Mouse (Mus musculus): ENCODE results near the gene Atp13a2. TPM values are rescaled to one million over a fixed set of nuclear protein-coding genes. Genes with fewer than 3 reads are reported as not detected.

Atp13a2 gene
- polyA plus RNA-seq, 1 experiment from 2014 or later: 36.0 TPM

DNA sequence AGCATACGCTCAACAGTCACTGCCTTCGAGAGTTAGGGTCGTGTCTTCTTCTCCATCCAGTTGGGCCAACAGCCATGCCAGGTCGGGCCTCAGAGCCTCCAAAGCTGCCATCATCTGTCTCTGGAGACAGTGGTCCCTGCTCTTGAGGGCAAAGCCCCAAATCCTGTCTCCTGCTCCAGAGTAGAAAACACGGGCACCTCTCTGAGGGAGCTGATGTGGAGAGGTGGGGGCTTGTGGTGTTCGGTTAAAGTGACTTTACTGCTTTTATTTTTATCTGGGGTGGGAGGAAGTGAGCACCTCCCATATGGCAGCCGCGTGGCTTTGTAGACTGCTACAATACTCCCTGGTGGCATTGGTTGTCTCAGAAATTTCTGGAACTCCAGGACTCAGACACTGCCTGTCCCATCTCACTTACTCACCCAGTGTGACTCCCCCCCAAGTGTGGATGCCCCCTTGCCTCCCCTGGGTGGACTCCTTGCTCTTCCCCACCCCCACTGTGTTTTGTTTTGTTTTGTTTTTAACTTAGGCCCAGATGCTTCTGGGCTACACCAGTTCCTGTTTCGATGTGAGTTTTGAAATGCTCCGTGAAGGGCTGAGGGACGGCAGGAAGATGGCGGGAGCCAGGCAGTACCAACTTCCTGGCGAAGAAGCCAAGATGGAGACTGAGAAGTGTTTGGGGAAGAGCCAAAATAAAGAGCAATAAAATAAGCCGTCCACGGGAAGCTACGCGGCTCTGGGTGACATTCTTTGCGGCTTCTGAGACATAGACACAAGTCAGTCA lies 34.6 kb upstream of the Atp13a2 start:
- Histone ChIP-seq H3K9ac (no peak overlapping the region), H3K4me3 (no peak overlapping the region), H3K36me3 (no peaks in the 10 kb centered on the region), H3K4me1 (peaks cover 8% of the 10 kb centered on the region), H3K27ac (no peak overlapping the region), H3K27me3 (peaks cover 6% of the 10 kb centered on the region), H3K4me2 (no peak overlapping the region), H3K9me3 (no peaks in the 10 kb centered on the region)
- ATAC-seq (ENCODE audit: borderline replicate concordance, extremely low read depth, low FRiP score, low TSS enrichment): no peak
- WGBS: 80% methylated on average over 18 of the region's 18 CpGs

DNA sequence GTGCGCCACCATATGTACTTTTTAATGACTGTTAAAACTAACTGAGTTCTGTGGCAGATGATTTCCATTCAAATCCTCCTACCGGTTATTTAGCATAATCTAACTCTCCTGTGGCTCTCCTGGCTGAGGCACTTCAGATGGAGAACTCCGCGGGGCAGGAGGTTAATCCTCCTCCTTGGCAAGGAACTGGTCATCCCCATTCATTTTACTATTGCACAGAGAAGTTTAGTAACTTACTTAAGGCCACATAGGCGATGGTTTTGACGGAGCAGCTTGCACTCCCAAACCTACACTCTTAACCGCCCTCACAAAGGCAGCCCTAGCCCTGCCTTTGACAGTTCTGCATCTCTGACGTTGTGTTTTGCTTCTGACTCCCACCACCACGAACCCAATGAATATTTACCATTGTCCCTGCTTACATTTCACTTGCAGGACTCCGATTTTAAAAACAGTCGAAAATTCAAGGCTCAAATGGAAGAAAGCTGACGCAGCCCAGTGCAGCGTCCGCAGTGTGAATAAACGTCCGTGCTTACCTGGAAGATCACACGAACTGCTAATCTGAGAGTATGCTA lies 29.5 kb upstream of the Atp13a2 start:
- no peaks in the 10 kb centered on the region for H3K36me3 ChIP-seq
- H3K9ac ChIP-seq: peak overlapping the region; percentile 44
- H3K27ac ChIP-seq: no peak overlapping the region
- H3K4me1 ChIP-seq: peaks cover 23% of the 10 kb centered on the region
- H3K4me2 ChIP-seq: peak overlapping the region; percentile 81
- no peaks in the 10 kb centered on the region for H3K9me3 ChIP-seq
- no peak for ATAC-seq (ENCODE audit: borderline replicate concordance, extremely low read depth, low FRiP score, low TSS enrichment)
- 12% methylated on average over 17 of the region's 17 CpGs for WGBS
- peak overlapping the region; percentile 39 for H3K4me3 ChIP-seq
- peaks cover 13% of the 10 kb centered on the region for H3K27me3 ChIP-seq

DNA sequence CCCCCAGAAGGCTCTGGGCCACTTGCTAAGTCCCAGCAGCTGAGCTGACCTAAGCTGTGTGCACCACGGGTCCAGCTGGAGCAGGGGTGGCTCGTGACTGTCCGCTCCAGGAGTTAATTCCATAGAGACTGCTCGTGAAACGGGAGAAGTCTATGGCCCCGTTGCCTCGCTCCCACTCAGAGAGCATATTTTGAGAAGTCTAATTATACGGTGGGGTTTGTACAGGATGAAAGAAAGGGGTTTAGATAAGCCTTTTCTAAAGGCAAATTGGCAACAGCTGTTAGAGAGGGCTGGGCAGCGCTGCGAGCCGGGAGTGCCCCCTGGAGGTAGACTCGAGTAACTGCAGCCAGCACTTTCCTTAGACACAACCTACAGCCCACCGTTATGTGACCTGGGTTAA lies 28.9 kb upstream of the Atp13a2 start:
- Histone ChIP-seq H3K4me1 (peaks cover 28% of the 10 kb centered on the region), H3K9ac (peak overlapping the region; percentile 44), H3K4me3 (peak overlapping the region; percentile 39), H3K36me3 (no peaks in the 10 kb centered on the region), H3K27me3 (peaks cover 13% of the 10 kb centered on the region), H3K4me2 (peak overlapping the region; percentile 81), H3K27ac (no peak overlapping the region), H3K9me3 (no peaks in the 10 kb centered on the region)
- 2% methylated on average over 13 of the region's 13 CpGs for WGBS
- no peak for ATAC-seq (ENCODE audit: borderline replicate concordance, extremely low read depth, low FRiP score, low TSS enrichment)

DNA sequence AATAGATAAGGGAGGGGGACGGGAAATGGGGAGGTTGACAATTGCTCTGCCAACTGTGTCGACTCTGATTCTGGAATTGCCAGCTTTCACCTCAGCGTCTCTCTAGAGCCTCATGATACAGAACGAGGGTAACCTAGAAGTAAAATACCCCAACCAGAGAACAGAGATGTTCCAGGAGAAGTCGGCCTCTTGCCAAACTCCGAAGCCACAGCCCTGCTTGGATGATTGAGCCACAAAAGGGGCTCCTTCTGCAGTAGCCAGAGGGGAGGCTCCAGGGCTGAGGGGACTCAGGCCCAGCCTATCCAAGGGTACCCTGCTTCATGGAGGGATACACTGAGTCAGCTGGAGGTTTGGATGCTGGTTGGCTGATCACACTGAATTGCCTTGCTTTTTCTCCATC lies 28.4 kb upstream of the Atp13a2 start:
- 52% methylated on average over 6 of the region's 6 CpGs for WGBS
- ATAC-seq (ENCODE audit: borderline replicate concordance, extremely low read depth, low FRiP score, low TSS enrichment): no peak
- H3K4me3 ChIP-seq: no peak overlapping the region
- H3K4me2 ChIP-seq: no peak overlapping the region
- H3K27ac ChIP-seq: no peak overlapping the region
- peaks cover 13% of the 10 kb centered on the region for H3K27me3 ChIP-seq
- H3K9ac ChIP-seq: no peak overlapping the region
- H3K36me3 ChIP-seq: no peaks in the 10 kb centered on the region
- no peaks in the 10 kb centered on the region for H3K9me3 ChIP-seq
- peaks cover 34% of the 10 kb centered on the region for H3K4me1 ChIP-seq

DNA sequence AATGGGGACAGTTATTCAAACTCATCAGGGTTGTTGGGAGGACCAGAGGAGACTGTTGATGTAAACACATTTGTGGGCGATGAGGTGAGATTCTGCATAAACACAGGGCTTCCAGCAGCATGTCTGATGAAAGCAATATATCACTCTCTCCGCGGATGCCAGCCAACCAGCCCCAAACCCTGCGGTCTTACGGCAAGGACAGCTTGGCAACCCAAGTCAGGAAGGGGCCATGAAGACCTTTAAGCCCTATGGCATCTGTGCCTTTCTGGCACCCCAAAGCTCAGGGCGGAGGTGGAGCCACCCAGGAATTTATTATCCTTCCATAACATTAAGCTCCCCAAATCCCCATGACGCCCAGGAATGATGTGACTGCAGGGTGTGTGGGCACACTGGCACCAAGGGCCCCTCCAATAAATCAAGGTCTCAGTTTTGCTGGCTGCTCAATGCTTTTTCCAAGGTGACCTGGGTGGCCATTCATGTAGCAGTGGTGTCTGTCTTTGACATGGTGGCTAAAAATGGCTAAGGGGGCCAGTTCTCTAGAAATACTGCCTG lies 27.5 kb upstream of the Atp13a2 start:
- no peak for ATAC-seq (ENCODE audit: borderline replicate concordance, extremely low read depth, low FRiP score, low TSS enrichment)
- no peak overlapping the region for H3K4me3 ChIP-seq
- H3K4me2 ChIP-seq: no peak overlapping the region
- no peaks in the 10 kb centered on the region for H3K9me3 ChIP-seq
- peaks cover 13% of the 10 kb centered on the region for H3K27me3 ChIP-seq
- H3K27ac ChIP-seq: no peak overlapping the region
- no peaks in the 10 kb centered on the region for H3K36me3 ChIP-seq
- 77% methylated on average over 7 of the region's 7 CpGs for WGBS
- peaks cover 40% of the 10 kb centered on the region for H3K4me1 ChIP-seq
- H3K9ac ChIP-seq: no peak overlapping the region

DNA sequence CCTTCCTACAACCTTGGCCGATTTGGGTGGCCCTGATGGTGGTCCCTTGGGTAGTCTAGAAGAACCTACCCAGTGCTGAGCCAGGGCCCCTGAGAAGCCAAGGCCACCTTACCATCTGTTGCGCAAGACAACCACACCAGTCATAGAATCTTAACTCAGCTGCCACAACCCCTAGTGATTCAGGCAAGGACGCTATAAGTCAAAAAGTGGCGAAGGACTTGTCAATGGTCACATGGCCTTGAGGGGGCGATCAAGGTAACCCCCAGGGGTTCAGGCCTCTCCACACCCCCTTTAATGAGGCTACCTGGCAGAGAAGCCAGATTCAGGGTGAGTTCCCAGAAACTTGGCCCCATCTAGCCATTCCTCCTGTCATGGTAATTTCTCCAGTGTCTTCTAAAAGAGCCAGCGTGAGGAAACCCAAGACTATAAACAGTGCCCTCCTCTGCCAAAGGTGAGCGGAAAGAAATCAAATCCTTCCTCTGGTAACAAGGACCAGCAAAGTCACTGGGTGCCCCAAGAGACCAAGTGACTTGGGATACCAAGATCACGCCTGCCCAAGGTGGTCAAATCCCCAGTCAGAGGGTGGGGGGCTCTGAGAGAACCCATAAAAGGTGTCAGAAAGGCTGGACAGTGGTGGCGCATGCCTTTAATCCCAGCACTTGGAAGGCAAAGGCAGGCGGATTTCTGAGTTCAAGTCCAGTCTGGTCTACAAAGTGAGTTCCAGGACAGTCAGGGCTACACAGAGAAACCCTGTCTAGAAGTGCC lies 26.8 kb upstream of the Atp13a2 start:
- Histone ChIP-seq H3K4me2 (no peak overlapping the region), H3K27ac (no peak overlapping the region), H3K9me3 (no peaks in the 10 kb centered on the region), H3K4me1 (peaks cover 46% of the 10 kb centered on the region), H3K4me3 (no peak overlapping the region), H3K9ac (no peak overlapping the region), H3K27me3 (peaks cover 13% of the 10 kb centered on the region), H3K36me3 (no peaks in the 10 kb centered on the region)
- no peak for ATAC-seq (ENCODE audit: borderline replicate concordance, extremely low read depth, low FRiP score, low TSS enrichment)
- 81% methylated on average over 10 of the region's 10 CpGs for WGBS

DNA sequence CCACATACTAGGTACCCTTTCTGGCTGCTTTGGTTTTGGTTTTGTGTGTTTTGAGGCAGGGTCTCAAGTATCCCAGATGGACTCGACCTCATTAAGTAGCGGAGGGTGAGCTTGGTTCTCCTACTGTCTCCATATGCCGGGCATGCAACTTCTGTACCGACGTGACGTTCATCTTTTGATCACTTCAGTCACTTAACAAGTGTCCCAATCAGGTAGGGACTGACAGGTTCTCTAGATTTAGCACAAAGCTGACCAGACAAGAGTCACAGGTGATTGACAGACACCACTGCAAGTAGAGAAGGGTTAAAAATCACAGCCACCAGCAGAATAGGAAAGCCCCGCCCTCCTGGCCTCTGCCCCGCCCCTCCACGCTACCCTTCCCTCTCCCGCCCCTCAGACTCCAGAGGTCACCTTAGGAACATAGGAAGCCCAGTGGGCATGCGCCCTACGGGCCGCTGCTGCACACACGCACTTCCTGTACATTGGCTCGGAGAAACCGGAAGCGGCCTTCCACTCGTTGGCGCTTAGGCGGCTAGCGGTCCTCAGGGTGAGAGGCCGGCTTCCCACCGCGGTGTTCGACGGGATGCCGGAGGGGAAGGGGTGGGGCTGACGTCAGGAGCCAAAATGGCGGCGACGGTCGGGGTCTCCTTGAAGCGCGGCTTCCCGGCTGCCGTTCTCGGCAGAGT lies 25.7 kb upstream of the Atp13a2 start, which contains the start of gene Sdhb:
Sdhb (plus strand) TSS at position 423 of the 686 bp plus-strand sequence.
- H3K27ac ChIP-seq: peak within 1 kb of the TSS; percentile 79
- ATAC-seq (ENCODE audit: borderline replicate concordance, extremely low read depth, low FRiP score, low TSS enrichment): peak; percentile 96
- no peaks in the 10 kb centered on the region for H3K9me3 ChIP-seq
- peak within 1 kb of the TSS; percentile 86 for H3K9ac ChIP-seq
- H3K36me3 ChIP-seq: peaks cover 5% of the 10 kb centered on the region; the same call in 1 of the 2 replicates
- H3K4me3 ChIP-seq: peak within 1 kb of the TSS; percentile 95
- H3K27me3 ChIP-seq: peaks cover 13% of the 10 kb centered on the region
- H3K4me2 ChIP-seq: peak within 1 kb of the TSS; percentile 90
- WGBS: under 1% methylated on average over 37 of the region's 37 CpGs
- peaks cover 46% of the 10 kb centered on the region for H3K4me1 ChIP-seq

DNA sequence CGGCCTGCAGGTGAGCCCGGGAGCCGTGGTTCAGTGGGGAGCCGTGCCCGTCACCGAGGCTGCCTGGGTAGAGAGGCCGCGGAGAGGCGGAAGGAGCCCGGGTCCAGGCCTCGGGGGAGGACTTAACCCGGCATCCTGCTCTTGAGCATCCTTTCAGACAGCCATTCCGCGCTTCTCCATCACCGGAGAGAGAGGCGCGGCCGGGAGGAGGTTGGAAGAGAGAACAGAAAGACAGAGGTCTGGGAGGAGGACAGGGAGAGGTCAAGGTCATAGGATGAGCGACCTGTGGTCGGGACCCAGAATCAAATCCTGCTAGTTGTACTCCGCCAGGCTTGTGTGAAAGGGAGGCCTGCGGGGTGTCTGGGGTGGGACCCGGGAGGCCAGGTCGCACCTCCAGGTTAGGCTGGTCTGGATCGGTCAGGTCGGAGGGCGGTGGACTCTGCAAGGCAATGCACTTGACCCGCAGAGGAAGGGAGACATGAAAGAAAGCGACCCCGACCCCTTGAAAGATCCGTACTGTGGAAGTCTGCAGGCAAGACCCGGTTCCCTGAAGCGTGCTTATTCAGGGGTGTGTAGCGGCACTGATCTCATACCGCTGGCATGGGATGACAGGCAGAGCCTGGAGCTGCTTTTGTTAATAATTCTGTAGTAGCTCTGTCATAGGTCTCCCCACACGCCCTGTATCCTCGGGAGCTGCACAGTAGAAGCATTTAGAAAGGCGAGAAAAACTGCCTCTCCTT lies 25.0 kb upstream of the Atp13a2 start:
- H3K4me3 ChIP-seq: peak overlapping the region; percentile 95
- peak; percentile 31 for ATAC-seq (ENCODE audit: borderline replicate concordance, extremely low read depth, low FRiP score, low TSS enrichment)
- H3K9ac ChIP-seq: peak overlapping the region; percentile 86
- peak overlapping the region; percentile 90 for H3K4me2 ChIP-seq
- peaks cover 46% of the 10 kb centered on the region for H3K4me1 ChIP-seq
- WGBS: under 1% methylated on average over 38 of the region's 38 CpGs
- peak overlapping the region; percentile 79 for H3K27ac ChIP-seq
- no peaks in the 10 kb centered on the region for H3K9me3 ChIP-seq
- peaks cover 11% of the 10 kb centered on the region for H3K27me3 ChIP-seq
- peaks cover 9% of the 10 kb centered on the region; the same call in 1 of the 2 replicates for H3K36me3 ChIP-seq

DNA sequence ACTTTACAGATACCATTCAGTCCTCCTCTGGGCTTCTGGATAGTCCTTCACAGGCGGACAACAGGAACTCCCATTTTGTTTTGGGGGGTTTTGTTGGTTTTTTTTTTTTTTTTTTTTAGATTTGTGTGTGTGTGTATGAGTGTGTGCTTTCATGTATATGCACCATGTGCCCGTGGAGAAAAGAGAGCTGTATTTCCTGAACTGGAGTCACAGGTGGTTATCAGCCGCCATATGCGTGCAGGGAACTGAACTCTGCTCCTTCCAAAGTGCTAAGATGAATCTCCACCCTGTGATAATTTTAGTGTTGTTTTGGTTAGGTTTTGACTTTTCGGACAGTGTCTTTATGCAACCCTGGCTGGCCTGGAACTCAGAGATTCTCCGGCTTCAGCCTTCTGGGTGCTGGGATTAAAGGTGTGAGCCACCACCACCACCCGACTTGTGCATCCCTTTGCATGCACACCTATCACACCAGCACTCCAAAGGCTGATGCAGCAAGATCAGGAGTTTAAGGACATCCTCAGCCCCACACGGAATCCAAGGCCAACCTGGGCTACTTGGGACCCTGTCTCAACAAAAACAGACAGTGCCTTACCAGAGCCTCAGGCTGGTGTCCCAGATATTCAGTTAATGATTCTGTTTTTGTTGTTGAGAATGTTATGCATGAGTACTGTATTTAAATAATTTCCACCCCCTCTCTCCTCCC lies 24.3 kb upstream of the Atp13a2 start:
- WGBS: 65% methylated on average over 8 of the region's 8 CpGs
- Histone ChIP-seq H3K4me2 (peak overlapping the region; percentile 90), H3K27ac (no peak overlapping the region)

DNA sequence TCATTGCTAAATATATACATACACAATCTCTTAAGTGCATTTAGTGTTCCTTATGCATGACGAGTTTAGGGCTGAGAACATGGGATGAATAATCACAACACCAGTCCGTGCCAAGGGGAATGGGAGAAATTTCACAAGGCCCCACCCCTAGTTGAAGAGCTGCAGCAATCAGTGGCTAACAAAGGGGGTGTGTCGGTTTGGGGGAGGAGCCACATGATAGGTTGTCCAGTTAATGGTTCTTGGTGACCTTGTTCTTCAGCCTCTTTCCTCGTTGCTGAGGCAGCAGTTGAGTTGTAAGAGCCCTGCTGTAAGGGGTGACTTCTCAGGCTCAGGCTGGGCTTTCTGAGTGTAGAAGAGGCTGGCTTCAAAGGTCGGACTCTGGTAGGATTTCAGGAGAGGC lies 23.7 kb upstream of the Atp13a2 start:
- H3K9me3 ChIP-seq: no peaks in the 10 kb centered on the region
- peaks cover 38% of the 10 kb centered on the region for H3K4me1 ChIP-seq
- no peak overlapping the region for H3K4me2 ChIP-seq
- H3K36me3 ChIP-seq: peaks cover 15% of the 10 kb centered on the region; the same call in 1 of the 2 replicates
- H3K9ac ChIP-seq: no peak overlapping the region
- H3K27me3 ChIP-seq: no peaks in the 10 kb centered on the region
- H3K27ac ChIP-seq: no peak overlapping the region
- no peak overlapping the region for H3K4me3 ChIP-seq
- 28% methylated on average over 5 of the region's 5 CpGs for WGBS
- ATAC-seq (ENCODE audit: borderline replicate concordance, extremely low read depth, low FRiP score, low TSS enrichment): no peak

More for the DNA sequence above, 24.3 kb upstream of the Atp13a2 start:
- H3K9ac ChIP-seq: peak overlapping the region; percentile 86
- peaks cover 15% of the 10 kb centered on the region; the same call in 1 of the 2 replicates for H3K36me3 ChIP-seq
- peak overlapping the region; percentile 95 for H3K4me3 ChIP-seq
- peaks cover 42% of the 10 kb centered on the region for H3K4me1 ChIP-seq
- peaks cover 4% of the 10 kb centered on the region; the same call in 1 of the 2 replicates for H3K27me3 ChIP-seq
- no peak for ATAC-seq (ENCODE audit: borderline replicate concordance, extremely low read depth, low FRiP score, low TSS enrichment)
- H3K9me3 ChIP-seq: no peaks in the 10 kb centered on the region
